Mouse (Mus musculus): Measurements from ENCODE around the gene Frmpd4. TPM values are rescaled to one million over a fixed set of nuclear protein-coding genes. Genes with fewer than 3 reads are reported as not detected.

Gene Frmpd4
- polyA plus RNA-seq, 1 experiment from 2014 or later: not detected

DNA sequence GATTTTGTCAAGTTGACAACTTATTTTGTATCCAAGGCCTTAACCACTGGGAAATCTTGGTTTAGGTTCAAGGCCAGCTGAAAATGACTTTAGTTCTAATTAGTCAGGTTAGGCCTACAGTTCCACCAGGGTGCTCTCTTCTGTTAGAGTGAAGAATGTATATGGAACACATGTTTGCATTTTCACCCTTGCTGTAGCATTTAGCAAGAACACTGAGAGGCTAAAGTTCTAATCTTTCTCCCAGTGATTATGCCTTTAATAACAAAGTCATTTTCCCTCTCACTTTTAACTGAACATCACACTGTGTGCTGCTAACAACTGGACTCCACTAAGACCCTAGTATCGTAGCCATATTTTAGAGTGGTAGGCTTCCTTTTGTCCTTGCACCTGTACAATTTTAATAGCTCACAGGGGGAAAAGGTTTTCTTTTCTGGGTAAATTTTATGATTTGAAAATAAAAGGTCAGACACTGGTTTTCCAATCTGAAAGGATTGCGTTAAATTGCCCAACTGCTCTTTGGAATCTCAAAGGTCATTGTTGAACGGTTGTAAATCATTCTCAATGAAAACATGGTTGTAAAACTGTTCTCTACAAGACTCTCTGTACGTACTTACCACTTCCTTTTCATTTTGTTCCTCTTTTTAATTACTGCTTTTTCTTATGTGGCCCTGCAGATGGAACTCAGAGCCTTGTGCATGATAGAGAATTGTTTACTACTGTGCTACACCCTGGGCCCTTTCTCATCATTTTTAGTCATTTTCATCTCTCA lies 1093.4 kb downstream of the Frmpd4 start:
- no peaks in the 10 kb centered on the region for H3K36me3 ChIP-seq (ENCODE audit: control insufficient read depth, insufficient read depth, low read length)
- H3K9me3 ChIP-seq (ENCODE audit: control insufficient read depth, low read length): no peaks in the 10 kb centered on the region
- no peak for ATAC-seq (replicated peaks; ENCODE audit: low FRiP score)
- DNase-seq (ENCODE audit: low spot score): no peak
- WGBS: 68% methylated on average over 4 of the region's 4 CpGs
- no peak overlapping the region for H3K4me2 ChIP-seq
- H3K4me3 ChIP-seq (ENCODE audit: low read depth, low read length): no peak overlapping the region
- H3K27me3 ChIP-seq (replicated peaks; ENCODE audit: control insufficient read depth, insufficient read depth, low read length): peaks cover 3% of the 10 kb centered on the region; the same call in 1 of the 2 replicates
- H3K4me1 ChIP-seq (replicated peaks; ENCODE audit: control insufficient read depth, insufficient read depth, low read length): no peaks in the 10 kb centered on the region
- no peak overlapping the region for H3K27ac ChIP-seq (ENCODE audit: low read depth, low read length)
- no peak overlapping the region for H3K9ac ChIP-seq (ENCODE audit: low read depth, low read length)

DNA sequence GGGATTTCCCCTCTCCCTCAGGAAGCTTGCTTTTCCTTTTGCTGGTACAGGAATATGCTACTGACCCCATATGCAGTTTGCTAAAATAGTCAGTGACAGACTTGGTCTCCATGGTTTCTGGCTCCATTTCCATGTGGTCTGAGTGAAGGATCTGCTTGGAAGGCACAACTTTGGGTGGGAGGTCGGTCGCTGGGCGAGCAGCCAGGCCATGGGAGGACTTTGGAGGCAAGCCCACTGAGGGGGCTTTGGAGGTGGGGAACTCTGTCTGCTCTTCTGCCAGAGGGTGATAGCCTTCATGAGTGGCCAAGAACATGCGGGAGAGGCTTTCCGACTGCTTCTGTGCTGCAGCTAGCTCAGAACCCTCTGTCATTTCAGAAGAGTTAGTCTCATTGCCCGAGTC lies 1099.4 kb downstream of the Frmpd4 start:
- Histone ChIP-seq H3K36me3 (ENCODE audit: control insufficient read depth, insufficient read depth, low read length) (no peaks in the 10 kb centered on the region), H3K27ac (ENCODE audit: low read depth, low read length) (no peak overlapping the region), H3K4me3 (ENCODE audit: low read depth, low read length) (no peak overlapping the region), H3K27me3 (replicated peaks; ENCODE audit: control insufficient read depth, insufficient read depth, low read length) (peaks cover 6% of the 10 kb centered on the region; the same call in 1 of the 2 replicates), H3K9ac (ENCODE audit: low read depth, low read length) (no peak overlapping the region), H3K4me2 (no peak overlapping the region), H3K9me3 (ENCODE audit: control insufficient read depth, low read length) (no peaks in the 10 kb centered on the region), H3K4me1 (replicated peaks; ENCODE audit: control insufficient read depth, insufficient read depth, low read length) (no peaks in the 10 kb centered on the region)
- WGBS: 84% methylated on average over 6 of the region's 6 CpGs
- no peak for DNase-seq (ENCODE audit: low spot score)
- no peak for ATAC-seq (replicated peaks; ENCODE audit: low FRiP score)

DNA sequence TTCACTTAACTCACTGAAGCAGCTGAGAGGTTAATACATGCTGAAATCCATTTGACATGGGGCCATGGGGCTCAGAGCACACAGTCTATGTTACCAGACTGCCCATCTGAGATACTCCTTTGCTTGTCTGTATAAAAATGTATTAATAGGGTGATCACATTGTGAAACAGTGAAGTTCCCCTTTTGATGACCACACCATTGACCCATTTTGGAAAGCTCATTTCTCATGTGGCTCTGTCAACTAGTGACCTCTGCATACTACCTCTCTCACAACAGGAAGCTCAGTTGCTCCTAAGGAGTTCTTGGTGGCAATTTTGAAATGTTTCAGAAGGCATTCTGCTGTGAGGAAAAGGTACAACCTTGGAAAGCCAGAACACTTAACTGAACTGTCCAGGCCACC lies 1142.1 kb downstream of the Frmpd4 start:
- no peak for ATAC-seq (replicated peaks; ENCODE audit: low FRiP score)
- Histone ChIP-seq H3K9ac (ENCODE audit: low read depth, low read length) (no peak overlapping the region), H3K27me3 (replicated peaks; ENCODE audit: control insufficient read depth, insufficient read depth, low read length) (no peaks in the 10 kb centered on the region), H3K4me2 (no peak overlapping the region), H3K36me3 (ENCODE audit: control insufficient read depth, insufficient read depth, low read length) (no peaks in the 10 kb centered on the region), H3K27ac (ENCODE audit: low read depth, low read length) (no peak overlapping the region), H3K4me3 (ENCODE audit: low read depth, low read length) (no peak overlapping the region), H3K9me3 (ENCODE audit: control insufficient read depth, low read length) (no peaks in the 10 kb centered on the region), H3K4me1 (replicated peaks; ENCODE audit: control insufficient read depth, insufficient read depth, low read length) (no peaks in the 10 kb centered on the region)
- no peak for DNase-seq (ENCODE audit: low spot score)

DNA sequence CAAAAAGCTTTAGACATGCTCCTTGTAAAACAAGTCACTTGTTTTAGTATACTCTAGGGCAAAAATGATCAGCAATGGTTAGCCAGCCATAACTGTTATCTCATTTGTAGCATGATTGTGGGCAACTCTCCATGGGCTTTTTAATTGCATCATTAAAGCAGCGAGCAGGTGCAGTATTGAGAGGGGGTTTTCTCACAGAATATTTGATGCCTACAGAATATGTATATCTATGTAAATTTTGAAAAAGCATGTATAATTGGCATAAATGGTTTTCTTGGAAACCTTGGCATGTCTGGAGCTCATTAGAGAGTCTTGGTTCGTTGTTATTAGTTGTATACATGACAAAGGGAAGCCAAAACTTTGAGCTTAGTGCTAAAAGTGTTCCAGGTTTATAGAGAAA lies 1143.1 kb downstream of the Frmpd4 start:
- no peak overlapping the region for H3K4me3 ChIP-seq (ENCODE audit: low read depth, low read length)
- H3K27me3 ChIP-seq (replicated peaks; ENCODE audit: control insufficient read depth, insufficient read depth, low read length): no peaks in the 10 kb centered on the region
- no peak for ATAC-seq (replicated peaks; ENCODE audit: low FRiP score)
- H3K4me1 ChIP-seq (replicated peaks; ENCODE audit: control insufficient read depth, insufficient read depth, low read length): no peaks in the 10 kb centered on the region
- H3K9ac ChIP-seq (ENCODE audit: low read depth, low read length): no peak overlapping the region
- H3K4me2 ChIP-seq: no peak overlapping the region
- H3K36me3 ChIP-seq (ENCODE audit: control insufficient read depth, insufficient read depth, low read length): no peaks in the 10 kb centered on the region
- H3K9me3 ChIP-seq (ENCODE audit: control insufficient read depth, low read length): no peaks in the 10 kb centered on the region
- WGBS: 60% methylated on average over 2 of the region's 2 CpGs
- H3K27ac ChIP-seq (ENCODE audit: low read depth, low read length): no peak overlapping the region
- DNase-seq (ENCODE audit: low spot score): no peak

Other genes with a start within 250 kb of the Frmpd4 start
- gene Msl3, start 96.7 kb upstream of the Frmpd4 start, polyA plus RNA-seq (2014; fragmentation: Nextera tagmentation; extraction: Ambion mirVana): 35.5 and 38.2 TPM in 2 replicates
- 8.8 and 9.7 TPM in 2 replicates for gene Arhgap6, start 217.9 kb upstream of the Frmpd4 start, polyA plus RNA-seq (2014; fragmentation: Nextera tagmentation; extraction: Ambion mirVana)